Mouse (Mus musculus) lung, postnatal 10 days (tissue): ENCODE results near the gene 1110051M20Rik.
A peak's percentile ranks its signal among the peaks of the same experiment; 100 is the strongest.

Experiments
- DNase-seq: peaks from one replicate; pipeline ENCODE4 v3.0.0; 2021

1110051M20Rik gene

DNA sequence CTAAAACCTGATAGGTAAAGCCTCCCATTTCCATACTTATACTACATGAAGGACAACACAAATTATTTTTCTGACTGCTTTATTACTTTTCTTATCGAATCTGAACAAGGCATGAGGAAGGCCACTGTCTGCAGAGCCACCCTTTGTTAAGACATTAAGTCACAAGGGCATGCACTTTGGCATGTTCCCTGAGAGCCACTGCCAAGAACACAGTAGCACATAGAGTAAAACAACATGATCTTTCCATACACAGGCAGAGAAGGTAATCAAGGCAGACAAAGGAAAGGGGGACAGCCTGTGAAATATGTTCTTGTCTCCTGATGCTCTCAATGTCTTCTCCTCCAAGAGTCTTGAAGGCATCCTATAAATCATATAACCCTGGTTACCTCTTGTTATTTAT lies 30.7 kb downstream of the 1110051M20Rik start:
- DNase-seq, result no peak

DNA sequence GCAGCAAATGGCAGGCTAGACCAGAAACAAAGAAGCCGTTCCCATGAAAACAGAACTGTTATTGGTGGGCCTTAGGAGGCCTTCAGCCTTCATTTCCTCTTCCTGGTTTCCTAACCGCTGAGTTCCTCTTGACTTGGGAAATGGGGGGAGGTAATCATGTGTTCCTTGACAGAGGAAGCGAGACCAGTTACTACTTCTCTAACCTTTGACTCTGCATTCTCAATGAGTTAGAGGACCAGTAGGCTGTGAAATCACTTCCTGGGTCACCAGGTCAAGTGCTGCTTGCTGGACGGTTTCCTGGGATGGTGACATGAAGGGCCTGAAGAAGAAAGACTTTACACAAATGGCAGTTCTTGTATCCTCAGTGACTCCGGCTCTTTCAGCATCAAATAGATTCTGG lies 32.1 kb downstream of the 1110051M20Rik start:
- DNase-seq, result peak; percentile 68

DNA sequence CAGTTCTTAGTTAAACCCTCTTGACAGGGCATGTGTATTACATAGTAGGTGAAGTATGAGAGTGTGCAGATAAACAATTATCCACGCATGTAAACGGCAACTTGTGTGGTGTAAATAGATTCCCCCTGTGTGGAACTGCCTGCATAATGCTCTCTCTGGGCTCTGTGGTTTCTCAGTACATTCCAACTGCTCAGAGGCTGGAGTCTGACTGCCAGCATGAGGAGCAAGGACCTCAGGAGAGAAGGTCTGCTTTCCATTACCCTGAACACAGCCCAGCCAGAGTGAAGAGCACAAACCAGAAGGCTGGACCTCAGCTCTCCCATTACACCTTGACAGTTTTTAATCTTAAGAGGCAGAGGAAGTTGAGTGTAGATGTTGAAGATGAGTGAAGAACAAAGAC lies 33.0 kb downstream of the 1110051M20Rik start:
- DNase-seq, result no peak

DNA sequence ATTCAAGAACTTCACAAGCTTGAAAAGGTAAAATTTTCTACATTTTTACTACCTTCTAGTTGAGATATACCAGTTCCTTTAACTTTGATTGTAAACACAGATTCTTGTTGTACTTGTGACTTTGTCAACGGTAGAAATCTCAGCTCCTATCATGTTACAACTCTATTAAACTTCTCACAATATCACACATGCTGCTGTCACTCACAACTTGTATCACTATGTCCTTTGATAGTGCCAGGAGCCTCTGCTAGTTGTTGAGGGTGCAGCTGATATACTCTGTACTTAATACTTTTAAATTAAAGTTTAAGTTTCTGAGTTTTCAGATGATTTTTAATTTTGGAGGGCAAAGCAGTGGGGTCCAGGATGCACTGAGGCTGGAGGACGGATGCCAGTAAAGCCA lies 36.5 kb downstream of the 1110051M20Rik start:
- no peak for DNase-seq

DNA sequence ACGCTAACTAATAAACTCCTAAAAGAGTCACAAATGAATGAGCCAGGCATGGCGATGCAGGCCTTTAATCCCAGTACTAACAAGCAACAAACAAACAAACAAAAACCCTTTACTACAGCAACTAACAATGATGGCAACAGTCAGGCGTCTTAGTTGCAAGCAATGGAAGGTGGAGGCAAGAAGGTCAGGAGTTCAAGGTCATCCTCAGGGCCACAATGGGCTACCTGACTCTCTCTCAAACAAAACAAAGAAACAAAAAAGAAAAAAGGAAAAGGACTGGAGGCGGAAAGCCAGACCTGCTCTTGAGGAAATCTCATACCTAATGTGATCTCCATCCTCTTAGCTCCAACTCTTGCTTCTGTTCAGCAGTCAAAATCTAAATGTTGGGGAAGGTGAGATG lies 39.4 kb downstream of the 1110051M20Rik start:
- DNase-seq, result no peak

DNA sequence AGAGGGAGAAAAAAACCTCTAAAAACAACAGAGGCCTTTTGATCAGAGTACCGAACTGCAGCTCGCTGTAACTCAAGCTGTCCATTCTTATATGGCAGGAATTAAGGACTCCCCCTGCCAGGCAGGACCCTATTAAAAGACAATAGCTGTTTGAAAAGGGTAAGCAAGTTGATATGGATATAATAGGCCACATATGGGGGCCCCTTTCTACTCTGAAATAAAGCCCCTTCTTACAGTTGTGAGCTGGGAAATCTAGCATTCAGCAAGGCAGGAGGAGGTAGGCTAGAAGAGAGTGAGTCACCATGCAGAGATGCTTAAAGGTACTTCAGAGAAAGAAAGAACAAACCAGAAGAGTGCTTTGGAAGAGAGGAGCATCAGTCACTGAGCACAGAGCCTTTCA lies 44.8 kb downstream of the 1110051M20Rik start:
- DNase-seq, result no peak

DNA sequence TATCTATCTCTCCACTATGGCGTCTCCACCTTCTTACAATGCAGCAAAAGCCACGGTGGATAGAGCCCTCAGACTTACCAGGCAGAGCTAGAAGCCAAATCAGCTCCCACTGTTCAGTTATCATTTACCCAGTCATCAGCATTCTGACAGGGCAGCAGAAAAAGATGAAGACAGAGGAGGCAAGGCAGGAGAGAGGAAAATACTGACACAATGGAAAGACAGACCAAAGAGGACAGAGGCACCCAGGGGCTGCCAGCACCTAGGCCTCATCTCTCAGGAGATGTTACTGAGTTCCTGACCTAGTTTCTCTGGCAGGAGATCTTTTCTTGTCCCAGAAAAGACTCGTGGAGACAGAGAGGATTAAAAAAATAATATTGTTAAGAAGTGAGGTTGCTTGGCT lies 45.3 kb downstream of the 1110051M20Rik start:
- no peak for DNase-seq

DNA sequence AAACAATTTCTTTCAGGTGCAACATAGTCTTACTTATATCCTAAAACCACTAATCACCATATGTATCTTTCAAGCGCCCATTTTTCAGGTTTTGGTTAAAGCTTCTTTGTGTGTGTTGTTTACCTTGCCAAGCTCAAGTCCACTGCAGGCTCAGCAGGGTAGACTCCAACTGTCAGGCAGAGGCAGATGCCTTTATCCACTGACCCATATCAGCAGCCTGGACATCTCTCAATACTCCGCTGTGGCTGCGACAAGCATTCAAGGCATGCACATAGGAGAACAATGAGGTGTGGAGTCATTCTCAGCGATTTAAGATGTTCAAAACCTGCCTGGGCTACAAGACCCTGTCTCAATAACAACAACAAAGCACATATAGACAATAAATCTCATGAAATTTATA lies 50.4 kb downstream of the 1110051M20Rik start:
- no peak for DNase-seq

DNA sequence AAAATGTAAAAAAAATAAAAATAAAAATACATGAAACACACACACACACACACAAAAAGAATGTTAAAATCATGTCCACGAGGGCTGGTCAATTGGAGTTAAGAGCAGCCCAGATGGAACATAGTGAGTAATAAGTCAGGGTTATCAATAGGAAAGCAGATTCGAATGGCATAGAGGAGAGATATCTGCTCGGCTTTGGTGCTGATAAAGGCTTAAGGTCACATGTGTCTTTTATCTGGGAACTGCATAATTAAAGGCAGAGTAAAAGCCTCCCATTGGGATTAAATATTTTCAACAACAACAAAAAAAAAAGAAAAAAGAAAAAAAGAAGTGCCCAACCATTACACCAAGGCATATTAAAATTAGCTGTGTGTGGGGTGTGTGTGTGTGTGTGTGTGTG lies 55.8 kb downstream of the 1110051M20Rik start:
- no peak for DNase-seq

DNA sequence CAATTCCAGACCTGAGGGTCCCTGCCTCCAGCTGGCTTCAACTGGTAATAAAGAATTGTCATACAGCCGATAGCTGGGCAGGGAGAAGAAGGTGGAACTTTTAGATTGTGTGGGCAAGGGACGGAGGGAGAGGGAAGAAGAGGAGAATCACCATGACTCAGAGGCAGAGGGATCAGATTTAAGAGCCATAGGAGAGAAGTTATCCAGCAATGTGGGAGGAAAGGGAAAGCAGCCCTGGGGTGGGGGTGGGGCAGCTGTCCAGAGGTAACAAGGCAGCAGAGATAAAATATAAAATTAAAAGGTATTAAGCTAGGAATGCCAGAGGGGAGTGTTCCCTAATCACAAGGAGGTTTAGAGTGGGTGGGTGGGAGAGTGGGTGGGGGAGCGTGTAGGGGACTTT lies 56.2 kb downstream of the 1110051M20Rik start:
- DNase-seq, result no peak

DNA sequence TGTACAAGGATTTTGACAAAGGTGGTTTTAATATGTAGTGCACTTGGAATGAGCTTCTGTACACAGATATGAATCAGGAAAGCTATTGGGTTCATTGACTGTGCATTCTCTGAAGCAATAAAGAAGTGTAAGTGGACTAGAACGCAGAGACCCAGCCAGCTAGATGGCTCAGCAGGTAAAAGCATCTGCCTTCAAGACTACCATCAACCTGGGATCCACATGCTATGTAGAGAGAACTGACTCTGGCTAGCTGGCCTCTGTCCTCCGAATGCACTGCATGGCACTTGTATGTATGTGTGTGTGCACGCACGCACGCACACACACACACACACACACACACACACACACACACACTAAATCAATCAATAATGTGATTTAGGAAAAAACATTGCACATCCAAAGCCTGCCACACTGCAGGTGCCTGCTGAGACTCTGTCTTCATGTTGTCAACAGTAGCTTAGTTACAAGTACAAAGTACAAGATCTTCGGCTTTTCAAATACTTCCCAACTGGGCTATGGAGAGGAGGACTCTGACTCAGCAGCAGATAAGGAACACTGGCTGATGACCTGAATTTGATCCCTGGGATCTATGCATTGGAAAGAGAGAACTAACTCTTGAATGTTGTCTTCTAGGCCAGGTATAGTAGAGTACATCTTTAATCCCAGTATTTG lies 57.1 kb downstream of the 1110051M20Rik start:
- DNase-seq, result no peak

DNA sequence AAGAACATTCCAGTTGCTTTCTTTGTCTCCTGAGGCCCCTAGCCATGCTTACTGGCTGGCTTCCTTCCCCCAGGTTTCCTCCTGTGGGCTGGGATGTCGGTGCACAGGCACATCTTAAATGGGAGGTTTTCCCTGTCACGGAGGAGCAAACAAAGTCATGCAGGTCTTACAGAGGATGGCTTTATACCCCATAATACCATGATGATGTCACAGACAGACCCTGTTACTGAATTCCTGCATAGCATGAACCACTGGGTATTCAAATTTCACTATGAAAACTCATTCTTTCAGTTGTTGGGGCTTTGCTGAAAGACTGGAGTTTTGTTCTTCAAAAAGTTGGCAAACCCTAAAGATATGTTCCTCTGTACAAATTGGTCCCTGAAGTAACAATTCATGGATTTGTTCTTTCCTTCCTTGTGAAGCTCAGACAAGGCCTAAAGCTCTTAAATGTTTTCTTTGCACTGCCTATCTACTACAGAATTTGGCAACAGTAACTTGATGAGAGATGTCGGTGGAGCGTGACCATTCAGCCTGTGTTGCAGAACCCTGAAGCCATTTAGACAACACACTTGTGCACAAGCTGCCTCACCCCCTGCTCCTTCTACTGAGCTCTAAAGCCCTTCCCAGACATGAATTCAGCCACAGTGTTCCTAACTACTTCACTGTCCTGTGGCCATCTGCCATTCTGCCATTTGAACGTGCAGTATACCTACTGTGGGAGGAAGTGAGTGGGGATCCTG lies 57.8 kb downstream of the 1110051M20Rik start:
- no peak for DNase-seq

DNA sequence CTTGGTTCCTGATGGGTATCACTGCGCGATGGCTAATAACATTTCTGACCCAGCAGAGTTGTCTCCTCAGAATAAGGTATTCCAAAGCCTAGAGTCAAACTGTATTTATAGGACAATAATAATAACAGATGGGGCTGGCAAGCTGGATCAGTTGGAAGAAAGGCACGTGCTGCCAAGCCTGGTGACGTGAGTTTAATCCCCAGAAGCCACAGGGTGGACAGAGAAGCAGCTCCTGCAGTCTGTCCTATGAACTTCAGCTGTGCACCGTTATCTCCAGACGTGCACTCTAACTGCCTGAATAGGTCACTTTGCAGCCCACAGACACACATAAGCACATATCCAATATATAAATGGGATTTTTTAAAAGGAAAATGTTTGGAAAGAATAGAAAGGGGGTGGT lies 61.2 kb downstream of the 1110051M20Rik start:
- no peak for DNase-seq

DNA sequence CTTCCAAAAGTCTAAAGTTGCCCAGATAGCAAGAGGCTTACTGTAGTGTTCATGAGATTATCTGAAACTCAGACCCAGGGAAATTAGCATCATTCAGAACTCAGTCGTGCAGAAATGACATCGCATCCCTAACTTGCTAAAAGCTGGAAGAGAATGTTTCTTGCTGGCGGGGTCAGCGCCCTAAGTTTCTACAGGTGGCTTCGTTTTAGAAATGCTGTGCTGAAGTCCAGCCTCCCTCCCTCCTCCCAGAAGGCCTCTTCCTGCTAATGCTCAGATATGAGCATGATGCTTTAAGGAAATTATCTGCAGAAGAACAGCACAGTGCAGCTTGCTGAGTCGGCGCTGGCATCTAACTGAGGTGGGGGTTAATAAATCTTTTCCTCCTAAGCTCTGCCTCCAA lies 67.5 kb downstream of the 1110051M20Rik start:
- no peak for DNase-seq

DNA sequence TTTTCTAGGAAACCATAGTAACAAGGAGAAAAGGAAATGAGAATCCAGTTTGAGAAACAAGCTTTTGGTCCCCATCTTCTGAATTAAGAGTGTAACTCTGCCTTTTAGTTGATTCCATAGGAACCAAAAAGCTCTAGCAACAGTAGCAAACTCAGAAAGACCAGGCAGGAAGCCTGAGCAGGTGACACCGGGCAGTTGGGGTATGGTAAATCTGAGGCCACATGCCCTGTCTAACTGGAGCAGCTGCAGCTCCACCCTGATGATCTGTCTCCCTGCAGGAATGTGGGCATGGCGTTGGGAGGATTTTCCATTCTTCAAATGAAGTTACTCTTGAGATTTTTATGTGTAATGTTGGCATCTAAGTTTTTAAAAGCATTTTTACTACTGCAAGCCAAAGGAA lies 74.2 kb downstream of the 1110051M20Rik start:
- DNase-seq, result no peak

DNA sequence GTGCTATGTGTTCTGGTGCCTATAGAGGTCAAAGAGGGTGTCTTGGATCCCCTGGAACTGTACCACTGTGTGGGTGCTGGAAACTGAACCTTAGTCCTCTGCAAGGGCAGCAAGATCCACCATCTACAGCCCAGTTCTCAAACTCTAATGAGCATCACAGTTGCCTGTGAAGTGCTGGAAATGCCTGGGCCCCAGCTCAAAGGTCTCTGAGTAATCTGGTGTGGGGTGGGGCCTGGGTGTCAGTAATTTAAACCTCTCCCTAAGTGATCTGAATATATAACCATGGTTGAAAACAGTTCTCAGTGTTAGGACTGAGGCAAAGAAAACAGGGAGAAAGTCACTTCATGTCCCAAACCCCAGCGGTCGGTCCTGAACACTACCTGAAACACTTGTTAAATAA lies 81.2 kb downstream of the 1110051M20Rik start:
- DNase-seq, result no peak

DNA sequence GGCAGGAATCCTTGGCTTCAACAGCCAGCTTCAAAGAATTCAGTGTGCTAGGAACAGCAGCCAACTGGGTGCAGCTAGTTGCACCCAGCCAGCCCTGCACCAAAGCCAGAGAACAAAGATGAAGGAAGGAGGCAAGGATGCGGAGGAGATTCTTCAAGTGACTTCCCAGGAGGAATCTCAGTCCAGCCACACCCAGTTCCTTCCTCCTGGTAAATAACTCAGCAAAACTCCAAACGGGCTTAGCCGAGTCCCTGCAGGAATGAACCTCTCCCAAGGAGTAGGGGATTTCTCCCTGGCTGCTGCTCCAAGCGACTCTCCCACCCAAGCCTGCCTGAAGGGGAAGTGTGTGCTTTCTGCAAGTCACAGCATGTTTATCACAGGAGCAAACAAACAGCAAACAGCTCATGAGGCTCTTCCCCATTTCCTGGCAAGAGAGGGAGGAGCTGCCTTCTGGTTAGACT lies 83.4 kb downstream of the 1110051M20Rik start:
- DNase-seq, result peak; percentile 82

DNA sequence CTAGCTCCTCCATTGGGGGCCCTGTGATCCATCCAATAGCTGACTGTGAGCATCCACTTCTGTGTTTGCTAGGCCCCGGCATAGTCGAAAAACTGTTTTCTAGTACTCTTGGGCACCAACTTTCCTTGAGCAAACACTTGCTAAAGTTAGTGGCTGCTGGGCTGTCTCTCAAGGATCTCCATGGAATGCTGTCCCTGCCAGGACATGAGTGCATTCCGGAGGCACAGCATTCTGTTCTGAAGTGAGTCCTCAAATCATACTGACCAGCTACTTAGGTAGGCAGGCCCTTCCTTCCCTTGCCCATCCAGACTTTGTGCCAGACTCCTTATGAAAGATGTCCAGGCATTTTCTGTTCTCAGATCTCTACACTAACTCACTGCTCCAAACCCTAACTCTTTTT lies 88.7 kb downstream of the 1110051M20Rik start:
- DNase-seq, result peak; percentile 62

DNA sequence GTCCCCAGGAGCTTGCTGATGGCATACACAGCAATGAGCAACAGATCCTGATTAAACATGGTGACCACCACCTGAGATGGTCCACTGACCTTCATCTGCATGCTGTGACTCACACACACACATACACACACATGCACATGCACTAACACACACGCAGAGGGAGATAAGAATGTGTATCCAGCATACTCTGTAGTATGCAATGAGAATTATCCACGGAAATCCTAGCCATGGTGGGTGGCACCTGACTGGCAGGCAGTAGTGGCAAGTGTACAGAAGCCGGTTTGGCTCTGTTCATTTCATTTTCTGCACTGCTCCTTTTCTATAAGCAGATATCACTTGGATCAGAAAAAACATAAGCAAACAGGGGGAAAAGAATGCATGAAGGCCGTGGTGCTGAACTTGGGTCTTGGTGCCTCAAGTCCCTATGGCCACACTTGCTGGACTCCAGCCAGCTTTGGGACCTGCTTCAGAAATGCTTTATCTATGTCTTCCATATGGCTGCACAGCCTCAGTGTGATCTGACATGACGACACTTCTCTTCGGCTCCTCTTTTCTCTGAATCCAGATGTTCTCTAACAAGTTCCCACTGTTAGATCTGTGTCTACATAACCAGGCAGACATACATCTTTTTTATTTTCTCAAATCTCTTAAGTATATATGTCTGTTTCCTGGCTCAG lies 89.6 kb downstream of the 1110051M20Rik start:
- DNase-seq, result no peak

DNA sequence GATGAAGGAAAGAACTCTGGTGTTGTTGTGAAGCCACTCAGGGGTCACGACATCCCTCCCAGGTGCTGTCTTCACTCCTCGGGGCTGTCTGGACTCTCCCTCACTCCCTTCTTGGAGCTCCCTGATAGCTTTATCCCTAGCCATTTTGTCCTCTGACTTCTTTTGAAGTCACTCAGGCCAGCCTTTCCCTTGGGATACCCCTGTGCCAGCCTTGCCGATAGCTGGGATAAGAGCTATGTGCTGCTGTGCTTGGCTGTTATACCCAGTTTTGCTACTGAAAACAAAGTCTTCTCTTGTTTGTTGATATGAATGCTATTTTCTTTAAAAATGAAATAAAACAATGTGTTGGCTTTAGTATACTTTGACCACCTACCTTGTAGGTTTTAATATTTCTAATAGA lies 90.7 kb downstream of the 1110051M20Rik start:
- DNase-seq, result no peak

DNA sequence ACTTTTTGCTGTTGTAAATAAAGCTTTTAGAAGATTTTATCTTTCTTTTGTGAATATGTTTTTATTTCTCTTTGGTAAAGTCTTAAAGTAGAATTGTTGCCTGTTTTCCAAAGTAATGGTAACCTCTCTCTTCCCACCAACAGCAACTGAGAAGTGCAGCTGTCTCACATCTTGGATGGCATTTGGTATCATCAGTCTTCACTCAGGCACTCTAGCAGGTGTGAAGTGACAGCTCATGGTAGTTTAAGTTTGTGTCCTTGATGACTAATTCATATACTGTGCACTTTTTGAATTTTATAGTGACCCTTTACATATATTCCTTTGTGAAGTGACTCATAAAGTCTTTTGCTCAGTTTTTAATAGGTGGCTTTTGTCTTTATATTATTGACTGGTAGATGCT lies 92.7 kb downstream of the 1110051M20Rik start:
- DNase-seq, result no peak

DNA sequence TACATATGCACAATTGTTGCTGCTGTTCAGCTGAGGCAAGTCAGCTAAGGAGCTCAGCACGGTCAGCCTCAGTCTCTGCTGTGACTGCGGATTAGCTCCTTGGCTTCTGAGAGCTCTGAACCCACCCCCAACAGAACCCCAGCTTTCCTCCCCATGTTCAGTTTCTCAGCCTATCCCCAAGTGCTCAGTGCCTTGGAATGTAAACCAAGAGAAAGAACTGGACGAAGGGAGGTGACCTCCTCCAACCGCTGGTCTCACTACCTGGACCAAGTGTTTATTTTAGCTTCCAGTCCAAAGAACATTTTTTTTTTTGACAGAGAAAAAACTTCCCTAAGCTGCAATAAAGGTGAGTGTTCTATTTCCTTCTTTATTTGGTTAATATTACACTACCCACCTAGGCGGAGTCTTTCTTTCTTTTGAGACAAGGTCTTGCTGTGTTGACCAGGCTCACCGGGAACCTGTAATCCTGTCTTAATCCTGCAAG lies 94.5 kb downstream of the 1110051M20Rik start:
- peak; percentile 47 for DNase-seq

DNA sequence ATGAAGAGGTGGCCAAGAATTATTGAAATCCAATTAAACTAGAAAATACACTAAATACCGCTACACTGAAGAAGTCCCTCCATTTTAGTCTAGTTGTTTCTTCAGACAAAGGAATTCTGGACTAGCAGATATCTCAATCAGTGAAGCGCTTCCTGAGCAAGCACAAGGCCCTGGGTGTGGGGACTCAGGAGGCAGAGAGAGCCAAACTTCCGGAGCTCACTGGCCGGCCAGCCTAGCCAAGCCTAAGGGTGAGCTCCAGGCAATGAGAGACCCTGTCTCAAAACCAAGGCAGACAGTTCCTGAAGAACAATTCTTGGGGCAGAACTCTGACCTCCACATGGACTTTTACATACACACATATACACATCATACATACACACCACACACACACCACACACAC lies 95.6 kb downstream of the 1110051M20Rik start:
- DNase-seq, result peak; percentile 62

DNA sequence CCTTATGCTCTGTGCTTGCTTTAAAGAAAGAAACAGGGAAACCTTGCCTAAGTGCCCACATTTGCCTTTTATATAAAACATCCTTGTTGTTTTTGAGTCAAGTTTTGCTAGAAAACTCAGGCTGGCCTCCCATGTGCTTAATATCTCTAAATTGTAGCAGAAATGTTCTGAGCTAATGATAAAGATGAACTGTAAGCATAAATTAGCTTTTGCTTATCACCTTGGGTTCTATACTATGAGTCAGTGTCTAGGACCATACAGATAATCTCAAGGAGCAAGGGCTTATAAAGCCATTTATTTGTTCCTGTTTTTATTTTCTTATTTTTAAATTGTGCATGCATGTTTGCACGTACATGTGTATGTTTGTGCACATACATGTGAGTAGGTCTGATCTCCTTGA lies 98.9 kb downstream of the 1110051M20Rik start:
- DNase-seq, result no peak
